Mouse (Mus musculus) stomach, postnatal 0 days (tissue): ENCODE data around the gene Senp7.

ENCODE experiments used
- CTCF ChIP-seq: IDR thresholded peaks from 2 replicates; pipeline ENCODE4 v1.5.1; 2016; ENCODE audit warnings: antibody characterized with exemption, low read depth, mild to moderate bottlenecking, moderate library complexity
- EP300 ChIP-seq: optimal IDR thresholded peaks from 2 replicates; pipeline ENCODE3; 2016; ENCODE audit warnings: antibody characterized with exemption

DNA sequence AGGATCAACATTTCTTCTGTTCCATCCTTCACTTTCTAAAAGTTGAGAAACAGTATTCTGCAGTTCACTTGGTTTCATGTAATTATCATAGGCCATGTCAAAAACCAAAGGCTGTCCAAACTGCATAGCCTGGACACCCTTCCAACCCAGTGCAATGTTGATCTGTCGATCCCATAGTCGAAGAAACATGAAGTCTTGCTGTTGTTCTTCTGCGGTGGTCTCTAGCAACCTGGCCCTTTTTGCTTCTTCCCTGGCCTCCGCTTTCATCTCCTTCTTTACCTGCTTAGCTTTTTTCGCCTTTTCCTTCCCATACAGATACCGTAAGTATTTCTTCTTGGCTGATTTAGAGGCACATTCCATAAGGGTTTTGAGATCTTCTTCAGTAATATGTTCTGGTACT lies 13.6 kb upstream of the Senp7 start:
- TF ChIP-seq EP300 (no peak), CTCF (no peak)
